Mouse (Mus musculus): ENCODE measurements around the gene Noct. TPM values are rescaled to one million over a fixed set of nuclear protein-coding genes. Genes with fewer than 3 reads are reported as not detected.

Noct gene
- polyA plus RNA-seq, 1 experiment from 2014 or later: 9.7 TPM

GRCm38 (mm10) chr3:51222834-51223460 is 1.3 kb upstream of the Noct start:
- no peak overlapping the region for H3K4me3 ChIP-seq
- H3K9me3 ChIP-seq (replicated peaks): no peaks in the 10 kb centered on the region
- H3K27ac ChIP-seq: peak overlapping the region; percentile 97; the same call in 1 of the 2 replicates
- no peaks in the 10 kb centered on the region for H3K36me3 ChIP-seq
- no peak overlapping the region for H3K4me2 ChIP-seq
- ATAC-seq (replicated peaks; ENCODE audit: insufficient number of reproducible peaks, insufficient read depth, low FRiP score, low read depth): no peak
- H3K27me3 ChIP-seq: no peaks in the 10 kb centered on the region
- H3K4me1 ChIP-seq (replicated peaks): peaks cover 51% of the 10 kb centered on the region
- H3K9ac ChIP-seq: no peak overlapping the region
- WGBS: 51% methylated on average over 10 of the region's 10 CpGs

- Histone ChIP-seq H3K27ac (peak overlapping the region; percentile 97), H3K4me1 (replicated peaks) (peaks cover 51% of the 10 kb centered on the region), H3K27me3 (no peaks in the 10 kb centered on the region), H3K9me3 (replicated peaks) (no peaks in the 10 kb centered on the region), H3K4me3 (peak overlapping the region; percentile 95; the same call in 1 of the 2 replicates), H3K36me3 (no peaks in the 10 kb centered on the region), H3K9ac (no peak overlapping the region), H3K4me2 (peak overlapping the region; percentile 88)
- no peak for ATAC-seq (replicated peaks; ENCODE audit: insufficient number of reproducible peaks, insufficient read depth, low FRiP score, low read depth)
- WGBS: 36% methylated on average over 5 of the region's 5 CpGs
Observed at GRCm38 (mm10) chr3:51223556-51223955, 691 bp upstream of the Noct start.

GRCm38 (mm10) chr3:51225226-51225750 is 1.0 kb downstream of the Noct start:
- Histone ChIP-seq H3K27ac (peak overlapping the region; percentile 97), H3K4me1 (replicated peaks) (peaks cover 55% of the 10 kb centered on the region), H3K4me3 (peak overlapping the region; percentile 95), H3K36me3 (no peaks in the 10 kb centered on the region), H3K4me2 (peak overlapping the region; percentile 88), H3K9me3 (replicated peaks) (no peaks in the 10 kb centered on the region), H3K27me3 (no peaks in the 10 kb centered on the region), H3K9ac (peak overlapping the region; percentile 95)
- ATAC-seq (replicated peaks; ENCODE audit: insufficient number of reproducible peaks, insufficient read depth, low FRiP score, low read depth): 0 out of 2 replicates have a peak, but pooled peaks have one; percentile 0
- WGBS: 2% methylated on average over 39 of the region's 39 CpGs

GRCm38 (mm10) chr3:51225979-51226378 is 1.7 kb downstream of the Noct start:
- Histone ChIP-seq H3K9ac (no peak overlapping the region), H3K36me3 (no peaks in the 10 kb centered on the region), H3K27ac (no peak overlapping the region), H3K4me1 (replicated peaks) (peaks cover 57% of the 10 kb centered on the region), H3K4me3 (peak overlapping the region; percentile 95), H3K4me2 (peak overlapping the region; percentile 88), H3K27me3 (no peaks in the 10 kb centered on the region), H3K9me3 (replicated peaks) (no peaks in the 10 kb centered on the region)
- no peak for ATAC-seq (replicated peaks; ENCODE audit: insufficient number of reproducible peaks, insufficient read depth, low FRiP score, low read depth)
- WGBS: 92% methylated on average over 10 of the region's 10 CpGs

GRCm38 (mm10) chr3:51226601-51227000 is 2.4 kb downstream of the Noct start:
- Histone ChIP-seq H3K9me3 (replicated peaks) (no peaks in the 10 kb centered on the region), H3K4me2 (peak overlapping the region; percentile 88), H3K9ac (no peak overlapping the region), H3K4me1 (replicated peaks) (peaks cover 51% of the 10 kb centered on the region), H3K36me3 (no peaks in the 10 kb centered on the region), H3K27me3 (no peaks in the 10 kb centered on the region), H3K4me3 (peak overlapping the region; percentile 95), H3K27ac (no peak overlapping the region)
- ATAC-seq (replicated peaks; ENCODE audit: insufficient number of reproducible peaks, insufficient read depth, low FRiP score, low read depth): no peak
- WGBS: 69% methylated on average over 3 of the region's 3 CpGs

GRCm38 (mm10) chr3:51228038-51228820 is 4.0 kb downstream of the Noct start:
- ATAC-seq (replicated peaks; ENCODE audit: insufficient number of reproducible peaks, insufficient read depth, low FRiP score, low read depth): no peak
- Histone ChIP-seq H3K9me3 (replicated peaks) (no peaks in the 10 kb centered on the region), H3K36me3 (no peaks in the 10 kb centered on the region), H3K4me3 (no peak overlapping the region), H3K4me2 (no peak overlapping the region), H3K27ac (no peak overlapping the region), H3K27me3 (no peaks in the 10 kb centered on the region), H3K4me1 (replicated peaks) (peaks cover 40% of the 10 kb centered on the region), H3K9ac (no peak overlapping the region)
- 79% methylated on average over 10 of the region's 10 CpGs for WGBS

GRCm38 (mm10) chr3:51228821-51229205 is 4.6 kb downstream of the Noct start:
- Histone ChIP-seq H3K27ac (no peak overlapping the region), H3K4me1 (replicated peaks) (peaks cover 39% of the 10 kb centered on the region), H3K4me3 (no peak overlapping the region), H3K4me2 (no peak overlapping the region), H3K9ac (no peak overlapping the region), H3K36me3 (no peaks in the 10 kb centered on the region), H3K9me3 (replicated peaks) (no peaks in the 10 kb centered on the region), H3K27me3 (no peaks in the 10 kb centered on the region)
- ATAC-seq (replicated peaks; ENCODE audit: insufficient number of reproducible peaks, insufficient read depth, low FRiP score, low read depth): no peak
- WGBS: 79% methylated on average over 9 of the region's 9 CpGs

GRCm38 (mm10) chr3:51229226-51229625 is 5.0 kb downstream of the Noct start:
- H3K27ac ChIP-seq: no peak overlapping the region
- no peak overlapping the region for H3K9ac ChIP-seq

GRCm38 (mm10) chr3:51230146-51230835 is 6.0 kb downstream of the Noct start:
- Histone ChIP-seq H3K36me3 (no peaks in the 10 kb centered on the region), H3K27ac (no peak overlapping the region), H3K4me2 (no peak overlapping the region), H3K27me3 (no peaks in the 10 kb centered on the region), H3K4me1 (replicated peaks) (peaks cover 49% of the 10 kb centered on the region), H3K4me3 (no peak overlapping the region), H3K9me3 (replicated peaks) (no peaks in the 10 kb centered on the region), H3K9ac (no peak overlapping the region)
- no peak for ATAC-seq (replicated peaks; ENCODE audit: insufficient number of reproducible peaks, insufficient read depth, low FRiP score, low read depth)
- 72% methylated on average over 6 of the region's 6 CpGs for WGBS

More at GRCm38 (mm10) chr3:51229226-51229625, 5.0 kb downstream of the Noct start:
- Histone ChIP-seq H3K9me3 (replicated peaks) (no peaks in the 10 kb centered on the region), H3K4me1 (replicated peaks) (peaks cover 40% of the 10 kb centered on the region), H3K27me3 (no peaks in the 10 kb centered on the region), H3K4me3 (no peak overlapping the region), H3K4me2 (no peak overlapping the region), H3K36me3 (no peaks in the 10 kb centered on the region)
- WGBS: 78% methylated on average over 3 of the region's 3 CpGs
- ATAC-seq (replicated peaks; ENCODE audit: insufficient number of reproducible peaks, insufficient read depth, low FRiP score, low read depth): no peak

- no peak overlapping the region for H3K4me3 ChIP-seq
- peaks cover 43% of the 10 kb centered on the region for H3K4me1 ChIP-seq (replicated peaks)
- H3K4me2 ChIP-seq: no peak overlapping the region
- ATAC-seq (replicated peaks; ENCODE audit: insufficient number of reproducible peaks, insufficient read depth, low FRiP score, low read depth): no peak
- H3K9ac ChIP-seq: no peak overlapping the region
- no peaks in the 10 kb centered on the region for H3K27me3 ChIP-seq
- WGBS: 67% methylated on average over 5 of the region's 5 CpGs
- H3K27ac ChIP-seq: peak overlapping the region; percentile 36
- no peaks in the 10 kb centered on the region for H3K9me3 ChIP-seq (replicated peaks)
- no peaks in the 10 kb centered on the region for H3K36me3 ChIP-seq
Observed at GRCm38 (mm10) chr3:51230886-51231285, 6.6 kb downstream of the Noct start.

- no peak for ATAC-seq (replicated peaks; ENCODE audit: insufficient number of reproducible peaks, insufficient read depth, low FRiP score, low read depth)
- Histone ChIP-seq H3K4me1 (replicated peaks) (peaks cover 37% of the 10 kb centered on the region), H3K4me3 (no peak overlapping the region), H3K36me3 (no peaks in the 10 kb centered on the region), H3K27ac (peak overlapping the region; percentile 36), H3K9me3 (replicated peaks) (no peaks in the 10 kb centered on the region), H3K27me3 (no peaks in the 10 kb centered on the region), H3K9ac (no peak overlapping the region), H3K4me2 (no peak overlapping the region)
- WGBS: 54% methylated on average over 3 of the region's 3 CpGs
Observed at GRCm38 (mm10) chr3:51231499-51231898, 7.3 kb downstream of the Noct start.
